Mouse (Mus musculus) liver, adult 2 months (tissue): ENCODE measurements around the gene Cbr1. TPM values are rescaled to one million over a fixed set of nuclear protein-coding genes. Genes with fewer than 3 reads are reported as not detected.

Experiments
- DNase-seq: peaks from one replicate; pipeline ENCODE4 v3.0.0-alpha.2; 2011; ENCODE audit warnings: low read depth, low spot score; ENCODE audit errors: extremely low read depth
- H3K27ac ChIP-seq: fragments of 200-500 bp; replicated peaks from 2 replicates; pipeline ENCODE4 v1.5.1; 2012; ENCODE audit warnings: low read depth, mild to moderate bottlenecking, control low read depth, inconsistent platforms, low read length; ENCODE audit not compliant: insufficient read depth
- H3K27me3 ChIP-seq: fragments of 200-500 bp; 2 replicates; pipeline ENCODE4 v1.6.1; 2012; ENCODE audit warnings: mild to moderate bottlenecking, moderate library complexity, low read length, inconsistent platforms; ENCODE audit not compliant: control insufficient read depth, insufficient read depth
- H3K36me3 ChIP-seq: fragments of 200-500 bp; 2 replicates; pipeline ENCODE4 v1.6.1; 2012; ENCODE audit warnings: low read length, inconsistent platforms; ENCODE audit not compliant: control insufficient read depth, insufficient read depth
- H3K4me1 ChIP-seq: fragments of 200-500 bp; 2 replicates; pipeline ENCODE4 v1.6.1; 2011; ENCODE audit warnings: low read length; ENCODE audit not compliant: control insufficient read depth, insufficient read depth
- H3K4me3 ChIP-seq: fragments of 200-500 bp; 2 replicates; pipeline ENCODE4 v1.5.1; 2011; ENCODE audit warnings: low read depth, mild to moderate bottlenecking, control low read depth, low read length, moderate library complexity; ENCODE audit not compliant: insufficient read depth
- H3K79me2 ChIP-seq: fragments of 200-500 bp; 2 replicates; pipeline ENCODE4 v1.6.1; 2012; ENCODE audit warnings: inconsistent platforms, mild to moderate bottlenecking, low read length, moderate library complexity; ENCODE audit not compliant: control insufficient read depth, insufficient read depth
- H3K9ac ChIP-seq: fragments of 200-500 bp; 2 replicates; pipeline ENCODE4 v1.6.1; 2012; ENCODE audit warnings: low read depth, mild to moderate bottlenecking, control low read depth, inconsistent platforms, low read length
- CTCF ChIP-seq: fragments of 200-500 bp; IDR thresholded peaks from 2 replicates; pipeline ENCODE4 v1.5.1; 2011; ENCODE audit warnings: low read depth, low read length, control low read depth
- POLR2A ChIP-seq: fragments of 200-500 bp; IDR thresholded peaks from 2 replicates; pipeline ENCODE4 v1.6.1; 2011; ENCODE audit warnings: low read length, control low read depth; ENCODE audit not compliant: insufficient read depth; ENCODE audit errors: extremely low read depth
- WGBS: fragments of 180-500 bp; shearing (Covaris S2); methylation state at CpG from one replicate; pipeline ENCODE4 v1.1.7; 2018; 5-methylcytosine and 5-hydroxymethylcytosine counted together
- polyA plus RNA-seq: library from polyadenylated mRNA; depleted of rRNA; stranded (reverse); fragments of >200 nt; gene quantifications from 2 replicates; pipeline ENCODE4 v1.2.3, GENCODE M21; 2012
- total RNA-seq: library from RNA; depleted of rRNA; stranded (reverse); fragments of >200 nt; gene quantifications from 2 replicates; pipeline ENCODE4 v1.2.3, GENCODE M21; 2014

Gene Cbr1
- total and polyA plus RNA-seq, 2 experiments, result 126 to 194 TPM

DNA sequence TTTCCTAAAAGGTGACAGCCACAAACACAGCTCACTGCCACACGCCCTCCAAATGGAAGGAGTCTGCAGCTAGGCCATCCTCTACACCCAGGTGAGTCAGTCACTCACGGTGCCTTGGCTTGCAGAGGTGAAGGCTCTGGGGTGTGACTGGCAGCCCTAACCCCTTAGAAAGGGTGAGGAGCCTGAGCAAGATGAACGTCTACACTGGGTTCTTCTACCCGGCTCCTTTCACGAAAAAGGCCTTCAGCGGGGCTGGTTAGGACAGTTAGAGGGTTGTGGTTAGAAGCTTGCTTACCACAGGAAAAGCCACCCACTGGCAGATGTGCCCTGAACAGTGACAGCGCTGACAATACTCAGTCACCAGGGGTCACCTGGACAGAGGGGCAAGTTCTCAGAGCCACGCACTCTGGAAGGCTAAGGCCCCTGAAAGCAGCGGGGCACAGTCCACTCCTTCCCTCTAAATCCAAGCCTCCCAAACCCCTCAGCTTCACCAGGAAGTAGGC lies 19.9 kb upstream of the Cbr1 start:
- Histone ChIP-seq H3K4me3 (no peak overlapping the region), H3K36me3 (peaks cover 1% of the 10 kb centered on the region; the same call in 1 of the 2 replicates), H3K27ac (no peak overlapping the region), H3K27me3 (no peaks in the 10 kb centered on the region), H3K4me1 (peaks cover 19% of the 10 kb centered on the region), H3K79me2 (0 out of 2 replicates have a peak, but pooled peaks cover 3% of the 10 kb centered on the region), H3K9ac (no peak overlapping the region)
- TF ChIP-seq CTCF, result no peak
- no peak for TF ChIP-seq POLR2A
- WGBS, result 96% methylated on average over 9 of the region's 9 CpGs
- no peak for DNase-seq

DNA sequence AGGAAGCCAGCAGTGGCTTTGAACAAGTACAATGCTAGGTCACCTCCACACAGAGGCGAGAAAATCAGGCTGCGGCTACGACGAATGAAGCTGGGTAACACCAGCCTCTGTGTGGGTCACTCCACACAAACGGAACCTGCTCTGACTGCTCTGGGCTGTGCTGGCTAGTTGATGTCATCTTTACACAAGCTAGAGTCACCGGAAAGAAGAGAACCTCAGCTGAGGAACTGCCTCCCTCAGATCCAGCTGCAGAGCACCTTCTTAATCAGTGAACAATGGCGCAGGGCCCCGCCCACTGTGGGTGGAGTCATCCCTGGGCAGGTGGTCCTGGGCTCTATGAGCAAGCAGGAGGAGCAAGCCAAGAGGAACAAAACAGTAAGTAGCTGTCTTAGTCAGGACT lies 19.3 kb upstream of the Cbr1 start:
- DNase-seq, result no peak
- H3K27ac ChIP-seq, result no peak overlapping the region
- peaks cover 1% of the 10 kb centered on the region; the same call in 1 of the 2 replicates for H3K36me3 ChIP-seq
- 0 out of 2 replicates have a peak, but pooled peaks cover 3% of the 10 kb centered on the region for H3K79me2 ChIP-seq
- WGBS, result 92% methylated on average over 8 of the region's 8 CpGs
- no peak overlapping the region for H3K9ac ChIP-seq
- TF ChIP-seq POLR2A, result no peak
- no peak for TF ChIP-seq CTCF
- H3K4me3 ChIP-seq, result no peak overlapping the region
- peaks cover 20% of the 10 kb centered on the region for H3K4me1 ChIP-seq
- H3K27me3 ChIP-seq, result no peaks in the 10 kb centered on the region

DNA sequence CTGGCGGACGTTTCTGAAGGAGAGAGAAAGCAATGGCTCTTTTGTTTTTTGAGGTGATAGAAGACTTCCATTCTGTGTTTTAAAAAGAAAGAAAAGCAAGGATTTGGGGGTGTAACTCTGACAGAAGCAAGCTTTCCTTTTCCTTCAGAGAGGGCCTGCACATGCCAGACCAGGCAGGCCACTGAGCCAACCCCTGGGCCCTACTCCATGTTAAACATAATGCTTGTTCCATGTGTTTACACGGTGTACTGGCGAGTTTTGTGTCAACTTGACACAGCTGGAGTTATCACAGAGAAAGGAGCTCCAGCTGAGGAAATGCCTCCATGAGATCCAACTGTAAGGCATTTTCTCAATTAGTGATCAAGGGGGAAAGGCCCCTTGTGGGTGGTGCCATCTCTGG lies 17.4 kb upstream of the Cbr1 start:
- Histone ChIP-seq H3K9ac (peak overlapping the region; percentile 62), H3K27me3 (no peaks in the 10 kb centered on the region), H3K36me3 (peaks cover 1% of the 10 kb centered on the region; the same call in 1 of the 2 replicates), H3K4me3 (peak overlapping the region; percentile 34; the same call in 1 of the 2 replicates), H3K27ac (no peak overlapping the region), H3K79me2 (0 out of 2 replicates have a peak, but pooled peaks cover 3% of the 10 kb centered on the region), H3K4me1 (peaks cover 26% of the 10 kb centered on the region)
- 53% methylated on average over 4 of the region's 4 CpGs for WGBS
- TF ChIP-seq POLR2A, result no peak
- no peak for TF ChIP-seq CTCF
- peak; percentile 88 for DNase-seq

DNA sequence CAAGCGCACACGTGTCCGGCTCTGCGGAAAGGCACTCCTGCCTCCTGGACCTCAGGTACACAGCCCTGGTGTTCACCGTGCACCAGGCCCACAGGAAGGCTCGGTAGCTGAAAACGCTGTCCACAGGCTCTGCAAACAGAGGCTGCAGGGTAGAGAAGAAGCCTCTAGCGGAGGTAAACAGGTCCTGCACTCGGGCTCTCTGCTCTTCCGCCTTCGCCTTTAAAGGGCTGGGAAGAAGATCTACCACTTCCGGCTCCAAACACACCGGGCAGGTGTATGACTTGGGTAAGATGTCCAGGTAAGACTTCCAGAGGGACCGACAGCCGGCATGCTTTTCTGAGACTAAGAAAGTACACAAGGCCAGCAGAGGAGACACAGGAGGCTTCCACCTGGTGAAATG lies 14.7 kb upstream of the Cbr1 start:
- Histone ChIP-seq H3K9ac (peak overlapping the region; percentile 83), H3K4me3 (peak overlapping the region; percentile 82), H3K27me3 (no peaks in the 10 kb centered on the region), H3K4me1 (peaks cover 28% of the 10 kb centered on the region), H3K36me3 (no peaks in the 10 kb centered on the region; the same call in 1 of the 2 replicates), H3K27ac (peak overlapping the region; percentile 88), H3K79me2 (0 out of 2 replicates have a peak, but pooled peaks cover 3% of the 10 kb centered on the region)
- TF ChIP-seq POLR2A, result peak; percentile 43; the same call in 1 of the 2 replicates
- peak; percentile 64 for TF ChIP-seq CTCF
- peak; percentile 88 for DNase-seq
- WGBS, result 37% methylated on average over 15 of the region's 15 CpGs

DNA sequence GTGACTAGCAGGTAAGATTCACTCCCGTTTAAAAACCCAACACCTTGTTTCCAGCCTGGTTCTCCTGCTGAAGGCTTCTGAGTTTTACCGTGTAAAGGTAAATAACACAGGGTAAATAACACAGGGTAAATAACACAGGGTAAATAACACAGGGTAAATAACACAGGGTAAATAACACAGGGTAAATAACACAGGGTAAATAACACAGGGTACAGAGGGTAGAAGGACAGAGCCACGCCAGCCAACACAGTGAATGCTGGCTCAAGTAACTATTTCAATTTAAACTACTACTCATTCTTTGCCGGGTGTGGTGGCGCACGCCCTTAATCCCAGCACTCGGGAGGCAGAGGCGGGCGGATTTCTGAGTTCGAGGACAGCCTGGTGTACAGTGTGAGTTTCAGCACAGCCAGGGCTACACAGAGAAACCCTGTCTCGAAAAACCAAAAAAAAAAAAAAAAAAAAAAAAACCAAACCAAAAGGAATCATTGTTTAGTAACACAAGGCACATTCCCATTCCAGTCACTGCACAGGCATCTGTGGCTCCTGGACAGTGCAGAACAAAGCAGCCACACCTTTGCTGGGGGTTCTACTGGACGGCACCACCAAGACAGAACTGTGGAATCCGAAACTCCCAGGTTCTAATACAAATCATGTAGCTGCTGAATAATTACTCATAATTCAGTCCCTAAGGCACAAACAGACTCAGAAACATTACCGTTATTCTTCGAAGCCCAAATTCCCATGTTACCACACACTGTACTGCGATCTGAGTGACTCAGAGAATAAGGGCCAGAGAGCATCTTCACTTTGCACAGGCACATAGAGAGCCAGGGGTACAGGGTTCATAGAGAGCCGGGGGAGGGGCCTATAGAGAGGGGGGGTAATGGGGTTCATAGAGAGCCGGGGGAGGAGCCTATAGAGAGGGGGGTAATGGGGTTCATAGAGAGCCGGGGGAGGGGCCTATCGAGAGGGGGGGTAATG lies 13.9 kb upstream of the Cbr1 start:
- Histone ChIP-seq H3K36me3 (no peaks in the 10 kb centered on the region; the same call in 1 of the 2 replicates), H3K4me1 (peaks cover 28% of the 10 kb centered on the region), H3K27me3 (no peaks in the 10 kb centered on the region), H3K4me3 (peak overlapping the region; percentile 51), H3K9ac (peak overlapping the region; percentile 54), H3K79me2 (0 out of 2 replicates have a peak, but pooled peaks cover 3% of the 10 kb centered on the region), H3K27ac (peak overlapping the region; percentile 89)
- peak; percentile 93 for DNase-seq
- TF ChIP-seq POLR2A, result no peak
- TF ChIP-seq CTCF, result no peak
- 42% methylated on average over 20 of the region's 20 CpGs for WGBS
